Mouse (Mus musculus) kidney, embryonic 16.5 days (tissue): ENCODE results near the gene Far1. TPM values are rescaled to one million over a fixed set of nuclear protein-coding genes. Genes with fewer than 3 reads are reported as not detected.

Source experiments
- ATAC-seq: fragments of 200-750 bp; cut with Nextera tagmentation; 2 replicates; pipeline ENCODE4 v1.8.0; 2017; ENCODE audit warnings: moderate TSS enrichment; ENCODE audit not compliant: low FRiP score, low TSS enrichment
- H3K27ac ChIP-seq: fragments of 300-500 bp; sonication (generic); 2 replicates; pipeline ENCODE4 v1.5.1; 2014; ENCODE audit warnings: low read length
- H3K27me3 ChIP-seq: fragments of 300-500 bp; sonication (generic); 2 replicates; pipeline ENCODE4 v1.6.1; 2014; ENCODE audit warnings: low read length, control low read depth, mixed read lengths; ENCODE audit not compliant: insufficient read depth
- H3K36me3 ChIP-seq: fragments of 300-500 bp; sonication (generic); 2 replicates; pipeline ENCODE4 v1.6.1; 2014; ENCODE audit warnings: low read length, control low read depth, mixed read lengths; ENCODE audit not compliant: insufficient read depth
- H3K4me1 ChIP-seq: fragments of 300-500 bp; sonication (generic); 2 replicates; pipeline ENCODE4 v1.6.1; 2014; ENCODE audit warnings: low read length, control low read depth, mixed read lengths; ENCODE audit not compliant: insufficient read depth
- H3K4me2 ChIP-seq: fragments of 300-500 bp; sonication (generic); replicated peaks from 2 replicates; pipeline ENCODE4 v1.6.1; 2014; ENCODE audit warnings: low read depth, low read length
- H3K4me3 ChIP-seq: fragments of 300-500 bp; sonication (generic); 2 replicates; pipeline ENCODE4 v1.5.1; 2014; ENCODE audit warnings: mild to moderate bottlenecking, low read length
- H3K9ac ChIP-seq: fragments of 300-500 bp; sonication (generic); replicated peaks from 2 replicates; pipeline ENCODE4 v1.6.1; 2014; ENCODE audit warnings: low read length
- H3K9me3 ChIP-seq: fragments of 300-500 bp; sonication (generic); 2 replicates; pipeline ENCODE4 v1.6.1; 2016; ENCODE audit warnings: low read length, control low read depth
- WGBS: fragments of 180-500 bp; shearing (Covaris S2); extraction: QIAGEN DNeasy Blood & Tissue Kit; methylation state at CpG from one replicate; pipeline ENCODE4 v1.1.7; 2014; 5-methylcytosine and 5-hydroxymethylcytosine counted together
- polyA plus RNA-seq: library from polyadenylated mRNA; unstranded; fragments of >200 nt; fragmentation: Nextera tagmentation; extraction: Ambion mirVana; gene quantifications from 2 replicates; pipeline ENCODE4 v1.2.1, GENCODE M21; 2015

Gene Far1
- polyA plus RNA-seq, 1 experiment from 2014 or later = 100.0 TPM

DNA sequence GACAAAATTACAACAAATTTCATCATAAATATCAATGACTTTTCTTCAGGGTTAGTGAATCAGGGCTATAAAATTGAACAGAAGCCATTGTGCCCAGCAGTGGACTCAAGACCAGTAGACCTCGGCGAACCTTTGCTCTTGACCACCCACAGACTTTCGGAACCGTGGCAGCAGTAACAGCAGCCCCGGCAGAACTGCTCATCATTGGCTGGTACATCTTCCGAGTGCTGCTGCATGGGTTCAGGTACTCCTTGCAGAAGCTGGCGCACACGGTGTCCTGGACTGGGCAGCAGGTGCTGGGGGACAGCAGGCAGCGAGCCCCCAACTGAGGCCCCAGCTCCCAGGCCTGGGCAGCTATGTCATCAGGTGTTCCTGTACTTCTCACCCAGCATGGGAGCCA lies 79.1 kb downstream of the Far1 start:
- Histone ChIP-seq H3K4me1 (peaks cover 28% of the 10 kb centered on the region), H3K9ac (no peak overlapping the region), H3K27me3 (no peaks in the 10 kb centered on the region), H3K4me3 (no peak overlapping the region), H3K36me3 (no peaks in the 10 kb centered on the region), H3K4me2 (no peak overlapping the region), H3K27ac (no peak overlapping the region), H3K9me3 (no peaks in the 10 kb centered on the region)
- no peak for ATAC-seq
- 58% methylated on average over 9 of the region's 9 CpGs for WGBS

DNA sequence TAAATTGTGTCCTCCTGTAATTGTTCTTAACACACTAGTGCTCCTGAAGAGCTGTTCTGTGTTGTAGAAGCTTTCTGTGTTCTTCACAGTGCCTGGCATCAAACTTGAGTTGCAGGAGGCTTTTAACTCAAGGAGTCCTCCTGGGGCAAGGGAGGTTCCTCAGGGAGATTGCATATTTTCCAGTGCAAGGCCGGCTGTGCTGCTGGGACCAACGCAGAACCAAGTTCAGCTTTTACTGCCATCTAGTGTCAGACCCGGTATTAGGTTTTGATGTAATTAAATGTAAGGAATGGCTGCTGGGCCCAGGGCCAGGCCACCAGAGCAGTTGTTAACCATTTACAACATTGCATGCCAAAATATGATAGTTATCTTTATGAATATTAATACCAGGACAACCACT lies 80.7 kb downstream of the Far1 start:
- Histone ChIP-seq H3K4me3 (no peak overlapping the region), H3K9me3 (no peaks in the 10 kb centered on the region), H3K27ac (0 out of 2 replicates have a peak overlapping the region, but pooled peaks have one; percentile 55), H3K9ac (no peak overlapping the region), H3K4me2 (no peak overlapping the region), H3K27me3 (no peaks in the 10 kb centered on the region), H3K4me1 (peaks cover 28% of the 10 kb centered on the region), H3K36me3 (no peaks in the 10 kb centered on the region)
- WGBS = under 1% methylated on average over 3 of the region's 3 CpGs
- ATAC-seq = peak; percentile 72

DNA sequence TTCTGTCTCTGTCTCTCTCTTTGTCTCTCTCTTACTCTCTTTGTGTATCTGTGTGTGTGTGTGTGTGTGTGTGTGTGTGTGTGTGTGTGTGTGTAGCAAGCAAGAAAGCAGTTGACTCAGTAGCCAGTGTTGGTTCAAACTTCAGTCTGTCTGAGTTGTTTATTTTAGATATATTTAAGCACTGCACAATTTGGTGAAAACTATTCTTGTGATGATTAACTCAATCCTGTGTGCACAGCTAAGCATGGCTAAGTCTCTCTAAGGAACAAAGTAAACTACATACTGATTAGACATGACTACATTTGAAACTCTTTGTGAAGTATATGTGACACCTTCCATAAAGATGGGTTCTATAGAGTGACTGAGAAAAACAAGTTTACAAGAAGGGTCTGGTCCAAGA lies 83.6 kb downstream of the Far1 start:
- Histone ChIP-seq H3K36me3 (no peaks in the 10 kb centered on the region), H3K4me1 (peaks cover 8% of the 10 kb centered on the region), H3K9me3 (no peaks in the 10 kb centered on the region), H3K4me3 (no peak overlapping the region), H3K9ac (no peak overlapping the region), H3K4me2 (no peak overlapping the region), H3K27me3 (no peaks in the 10 kb centered on the region), H3K27ac (peak overlapping the region; percentile 33; the same call in 1 of the 2 replicates)
- ATAC-seq = no peak

DNA sequence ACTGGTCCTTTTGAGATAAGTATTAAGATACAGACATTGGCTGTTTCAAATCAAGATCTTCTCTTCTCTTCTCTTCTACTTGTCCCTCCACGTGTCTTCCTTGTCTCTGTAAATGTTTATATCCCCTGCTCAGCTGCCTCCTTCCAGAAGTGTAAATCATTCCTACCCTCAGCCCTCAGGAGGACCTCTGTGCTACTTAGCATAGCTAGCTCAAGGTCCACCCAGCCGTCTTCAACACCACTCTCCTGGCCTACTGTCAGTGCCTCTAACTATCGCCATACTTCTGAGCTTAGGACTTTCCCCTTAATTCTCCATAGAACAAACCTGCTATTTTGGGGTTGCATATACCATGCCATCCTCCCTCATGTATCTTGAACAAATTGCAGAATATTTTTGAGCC lies 88.2 kb downstream of the Far1 start:
- Histone ChIP-seq H3K4me2 (no peak overlapping the region), H3K4me1 (no peaks in the 10 kb centered on the region), H3K27ac (no peak overlapping the region), H3K36me3 (no peaks in the 10 kb centered on the region), H3K9me3 (peaks cover 7% of the 10 kb centered on the region; the same call in 1 of the 2 replicates), H3K4me3 (no peak overlapping the region), H3K9ac (no peak overlapping the region), H3K27me3 (no peaks in the 10 kb centered on the region)
- WGBS = 57% methylated on average over 3 of the region's 3 CpGs
- ATAC-seq = peak; percentile 61; the same call in 1 of the 2 replicates

DNA sequence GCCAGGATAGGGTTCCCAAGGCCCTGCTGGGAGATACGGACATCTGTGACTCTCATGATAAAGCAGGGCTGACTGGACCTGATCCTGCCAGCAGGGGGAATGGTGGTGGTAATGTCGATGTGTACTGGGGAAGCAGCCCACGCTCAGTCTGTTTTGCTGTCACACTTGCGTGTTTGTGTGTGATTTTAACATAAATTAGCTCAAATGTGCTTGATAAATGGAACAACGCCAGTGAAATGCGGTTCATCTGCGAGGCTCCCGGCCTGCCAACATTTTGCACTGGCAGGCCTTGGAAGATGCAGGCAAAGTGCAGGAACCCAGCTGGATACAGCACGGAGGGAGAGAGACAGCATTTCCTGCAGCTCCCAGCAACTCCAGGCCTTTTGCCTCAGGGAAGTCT lies 94.3 kb downstream of the Far1 start:
- Histone ChIP-seq H3K4me1 (peaks cover 4% of the 10 kb centered on the region; the same call in 1 of the 2 replicates), H3K9ac (no peak overlapping the region), H3K9me3 (peaks cover 7% of the 10 kb centered on the region; the same call in 1 of the 2 replicates), H3K27me3 (no peaks in the 10 kb centered on the region), H3K27ac (0 out of 2 replicates have a peak overlapping the region, but pooled peaks have one; percentile 39), H3K4me3 (no peak overlapping the region), H3K36me3 (no peaks in the 10 kb centered on the region), H3K4me2 (no peak overlapping the region)
- WGBS = 30% methylated on average over 9 of the region's 9 CpGs
- ATAC-seq = no peak

DNA sequence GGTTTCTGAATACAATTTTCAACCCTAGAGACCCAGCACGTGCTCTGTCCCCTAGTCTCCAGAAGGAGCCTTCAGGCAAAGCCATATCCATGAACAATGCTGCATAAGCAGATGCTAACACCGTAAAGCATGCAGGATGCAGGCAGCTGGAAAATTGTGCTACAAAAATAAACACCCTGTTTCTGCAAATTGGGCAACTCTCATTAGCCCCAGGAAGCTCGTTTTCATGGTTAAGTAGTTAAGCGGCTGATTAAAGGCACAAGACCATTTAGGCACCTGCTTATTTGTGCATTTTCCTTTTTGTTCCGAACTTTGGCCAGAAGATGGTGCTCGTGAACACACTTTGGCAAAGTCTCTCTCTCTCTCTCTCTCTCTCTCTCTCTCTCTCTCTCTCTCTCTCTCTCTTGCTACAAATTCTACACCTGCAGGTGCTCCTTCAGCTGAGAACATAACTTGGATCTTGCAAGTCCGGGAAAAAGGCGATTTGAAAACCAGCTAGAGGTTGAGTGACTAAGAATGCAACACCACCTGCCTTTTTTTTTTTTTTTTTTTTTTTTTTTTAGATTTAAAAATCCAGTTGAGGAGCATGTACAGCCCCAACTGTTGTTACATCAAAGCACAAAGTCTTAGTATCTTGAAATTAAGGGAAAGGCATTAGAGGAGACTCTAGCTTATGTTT lies 95.5 kb downstream of the Far1 start:
- Histone ChIP-seq H3K4me2 (no peak overlapping the region), H3K4me1 (peaks cover 4% of the 10 kb centered on the region; the same call in 1 of the 2 replicates), H3K36me3 (no peaks in the 10 kb centered on the region), H3K27me3 (no peaks in the 10 kb centered on the region), H3K4me3 (no peak overlapping the region), H3K9ac (no peak overlapping the region), H3K27ac (no peak overlapping the region), H3K9me3 (peaks cover 7% of the 10 kb centered on the region; the same call in 1 of the 2 replicates)
- WGBS = 14% methylated on average over 8 of the region's 8 CpGs
- peak; percentile 75 for ATAC-seq

DNA sequence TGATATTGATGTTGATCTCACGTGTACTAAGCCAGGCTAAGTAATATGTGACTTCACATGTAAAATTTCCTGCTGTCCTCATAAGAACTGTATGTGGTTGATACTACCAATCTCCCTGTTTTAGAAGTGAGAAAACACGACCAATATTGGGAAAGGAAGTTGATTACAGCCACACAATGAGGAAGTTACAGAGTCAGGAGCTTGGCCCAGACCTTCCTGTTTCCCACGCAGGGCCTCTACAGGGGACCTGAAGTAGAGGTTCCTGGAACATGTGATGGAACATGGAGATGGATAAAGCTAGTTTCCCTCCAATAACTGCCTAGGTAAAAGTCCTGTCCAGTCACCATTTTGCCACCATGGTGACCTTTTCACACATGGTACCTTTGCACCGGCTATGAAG lies 99.0 kb downstream of the Far1 start:
- Histone ChIP-seq H3K27ac (no peak overlapping the region), H3K9me3 (no peaks in the 10 kb centered on the region), H3K9ac (no peak overlapping the region), H3K27me3 (no peaks in the 10 kb centered on the region), H3K36me3 (no peaks in the 10 kb centered on the region), H3K4me2 (no peak overlapping the region), H3K4me3 (no peak overlapping the region), H3K4me1 (peaks cover 4% of the 10 kb centered on the region; the same call in 1 of the 2 replicates)
- WGBS = 87% methylated on average over 4 of the region's 4 CpGs
- ATAC-seq = no peak

DNA sequence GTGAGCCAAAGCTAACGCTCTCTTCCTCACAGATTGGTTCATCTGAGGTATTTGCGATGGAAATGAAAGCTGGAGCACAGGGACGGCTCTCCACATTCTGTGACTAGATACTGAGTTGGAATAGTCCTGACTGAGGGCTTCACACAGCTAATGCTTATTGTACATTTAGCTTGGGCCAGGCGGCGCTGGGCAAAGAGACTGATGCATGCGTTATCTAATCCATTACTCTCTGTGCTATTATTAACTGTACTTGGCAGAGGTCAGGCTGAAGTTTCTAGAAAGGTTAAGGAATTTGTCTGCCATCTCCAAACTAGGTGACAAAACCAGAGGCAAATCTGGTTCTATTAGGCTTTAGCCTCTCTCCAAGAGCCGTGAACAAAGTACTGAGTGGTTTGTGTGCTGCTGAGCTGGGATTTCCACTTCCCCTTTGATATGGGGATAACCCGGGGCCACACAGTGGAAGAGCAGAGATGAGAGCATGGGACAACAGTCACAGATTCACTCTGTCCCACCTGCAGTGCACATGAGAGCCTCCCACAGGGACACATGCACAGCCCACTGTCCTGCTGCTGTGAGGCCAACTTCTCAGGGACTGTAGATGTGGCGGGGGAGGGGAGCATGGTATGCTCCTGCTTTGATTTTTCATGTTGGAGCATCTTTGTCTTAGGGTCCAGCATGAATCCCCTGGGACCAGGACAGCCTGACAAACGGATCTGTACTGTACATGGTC lies 100.7 kb downstream of the Far1 start:
- no peaks in the 10 kb centered on the region for H3K36me3 ChIP-seq
- no peak for ATAC-seq
- WGBS = 81% methylated on average over 10 of the region's 10 CpGs

DNA sequence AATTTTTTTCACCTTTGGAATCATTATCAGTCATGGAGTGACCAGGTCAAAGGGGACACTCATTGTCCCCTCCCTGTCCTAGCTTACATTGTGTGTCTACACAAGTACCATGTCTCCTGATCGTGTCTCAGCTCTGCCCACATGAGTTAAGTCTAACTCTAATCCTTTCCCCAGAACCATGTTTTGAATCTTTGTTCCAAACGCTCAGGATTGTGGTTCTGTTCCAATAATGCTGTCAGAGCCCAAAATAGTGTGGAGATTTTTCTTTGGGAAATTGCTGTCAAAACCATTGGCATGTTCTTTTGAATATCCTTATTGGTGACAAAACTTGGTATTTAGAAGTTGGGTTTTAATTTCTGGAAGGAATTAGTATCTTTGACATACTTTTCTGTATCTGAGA lies 105.5 kb downstream of the Far1 start:
- Histone ChIP-seq H3K4me3 (no peak overlapping the region), H3K4me1 (peaks cover 2% of the 10 kb centered on the region; the same call in 1 of the 2 replicates), H3K9ac (no peak overlapping the region), H3K9me3 (no peaks in the 10 kb centered on the region), H3K27ac (no peak overlapping the region), H3K36me3 (no peaks in the 10 kb centered on the region), H3K27me3 (no peaks in the 10 kb centered on the region), H3K4me2 (no peak overlapping the region)
- WGBS = 89% methylated on average over 2 of the region's 2 CpGs
- no peak for ATAC-seq

More for the DNA sequence above, 100.7 kb downstream of the Far1 start:
- H3K27me3 ChIP-seq = no peaks in the 10 kb centered on the region
- H3K4me1 ChIP-seq = no peaks in the 10 kb centered on the region
- H3K27ac ChIP-seq = no peak overlapping the region
- no peak overlapping the region for H3K4me3 ChIP-seq
- no peaks in the 10 kb centered on the region for H3K9me3 ChIP-seq
- H3K4me2 ChIP-seq = no peak overlapping the region
- no peak overlapping the region for H3K9ac ChIP-seq

DNA sequence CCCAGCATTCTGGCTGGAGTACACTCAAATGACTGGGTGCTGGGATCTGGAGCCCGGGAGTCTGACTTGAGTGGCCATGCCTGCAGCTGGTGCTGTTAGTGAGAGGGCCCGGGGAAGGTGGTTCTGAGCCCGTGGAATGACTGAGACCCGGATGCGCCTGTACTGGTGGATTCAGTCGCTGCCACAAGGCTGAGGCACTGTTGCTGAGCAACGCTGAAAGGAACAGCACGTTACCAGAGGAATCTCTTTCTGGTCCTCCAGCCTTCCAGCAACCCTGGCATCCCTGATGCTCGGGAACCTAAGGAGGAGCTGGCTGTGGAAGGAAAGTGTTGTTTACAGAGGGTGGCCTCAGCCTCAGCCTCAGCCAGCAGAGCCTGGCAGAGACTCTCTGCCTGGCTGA lies 106.1 kb downstream of the Far1 start:
- Histone ChIP-seq H3K9ac (no peak overlapping the region), H3K4me1 (peaks cover 2% of the 10 kb centered on the region; the same call in 1 of the 2 replicates), H3K36me3 (no peaks in the 10 kb centered on the region), H3K27me3 (no peaks in the 10 kb centered on the region), H3K27ac (no peak overlapping the region), H3K4me3 (no peak overlapping the region), H3K4me2 (no peak overlapping the region), H3K9me3 (no peaks in the 10 kb centered on the region)
- ATAC-seq = no peak
- 88% methylated on average over 9 of the region's 9 CpGs for WGBS
